Mouse (Mus musculus) kidney, adult 8-10 months (tissue): Measurements from ENCODE around the gene Mto1.

ENCODE experiments used
- DNase-seq, 2 experiments: peaks; one replicate each; pipeline ENCODE4 v3.0.0; 2022

The Mto1 gene

GRCm38 (mm10) chr9:78447973-78448873 is at the start of gene Mto1, which contains the start of gene Gm17324:
TSS of gene Mto1 (plus strand) at chr9:78448208.
TSS of gene Gm17324 (minus strand) at chr9:78448786.
- DNase-seq = peak; percentile 84

- DNase-seq = no peak
Measured at GRCm38 (mm10) chr9:78400570-78400969, 47.4 kb upstream of the Mto1 start.

GRCm38 (mm10) chr9:78401596-78401995 is 46.4 kb upstream of the Mto1 start:
- no peak for DNase-seq

GRCm38 (mm10) chr9:78427362-78427781 is 20.6 kb upstream of the Mto1 start:
- DNase-seq = no peak

GRCm38 (mm10) chr9:78428185-78428584 is 19.8 kb upstream of the Mto1 start:
- DNase-seq = no peak

GRCm38 (mm10) chr9:78428870-78429432 is 19.1 kb upstream of the Mto1 start:
- no peak for DNase-seq

GRCm38 (mm10) chr9:78429551-78429950 is 18.5 kb upstream of the Mto1 start:
- no peak for DNase-seq

- DNase-seq = no peak
Measured at GRCm38 (mm10) chr9:78430486-78430885, 17.5 kb upstream of the Mto1 start.

GRCm38 (mm10) chr9:78432471-78432870 is 15.5 kb upstream of the Mto1 start:
- DNase-seq = no peak

- DNase-seq = no peak
Measured at GRCm38 (mm10) chr9:78439426-78439825, 8.6 kb upstream of the Mto1 start.

GRCm38 (mm10) chr9:78442237-78442578 is 5.8 kb upstream of the Mto1 start:
- DNase-seq = no peak

- DNase-seq = peak; percentile 46 to 60
Measured at GRCm38 (mm10) chr9:78442579-78443392, 5.2 kb upstream of the Mto1 start, which contains the start of gene Cgas. TSS of gene Cgas (minus strand) at chr9:78443237.

GRCm38 (mm10) chr9:78447606-78447972 is 419 bp upstream of the Mto1 start:
- DNase-seq = no peak

GRCm38 (mm10) chr9:78450404-78450803 is 2.4 kb downstream of the Mto1 start:
- DNase-seq = no peak

- no peak for DNase-seq
Measured at GRCm38 (mm10) chr9:78451382-78451781, 3.4 kb downstream of the Mto1 start.

- no peak for DNase-seq
Measured at GRCm38 (mm10) chr9:78457026-78457425, 9.0 kb downstream of the Mto1 start.

- no peak for DNase-seq
Measured at GRCm38 (mm10) chr9:78463337-78463736, 15.3 kb downstream of the Mto1 start.

GRCm38 (mm10) chr9:78465725-78466124 is 17.7 kb downstream of the Mto1 start:
- no peak for DNase-seq

GRCm38 (mm10) chr9:78473588-78473987 is 25.6 kb downstream of the Mto1 start:
- DNase-seq = no peak

- DNase-seq = no peak
Measured at GRCm38 (mm10) chr9:78474270-78474669, 26.3 kb downstream of the Mto1 start.

GRCm38 (mm10) chr9:78474771-78475382 is 26.9 kb downstream of the Mto1 start:
- DNase-seq = no peak

GRCm38 (mm10) chr9:78475383-78475780 is 27.4 kb downstream of the Mto1 start:
- DNase-seq = no peak

- DNase-seq = no peak
Measured at GRCm38 (mm10) chr9:78475873-78476272, 27.9 kb downstream of the Mto1 start.
